17 mouse cellular contexts compared by ENCODE assay signal in the genomic region with DNA sequence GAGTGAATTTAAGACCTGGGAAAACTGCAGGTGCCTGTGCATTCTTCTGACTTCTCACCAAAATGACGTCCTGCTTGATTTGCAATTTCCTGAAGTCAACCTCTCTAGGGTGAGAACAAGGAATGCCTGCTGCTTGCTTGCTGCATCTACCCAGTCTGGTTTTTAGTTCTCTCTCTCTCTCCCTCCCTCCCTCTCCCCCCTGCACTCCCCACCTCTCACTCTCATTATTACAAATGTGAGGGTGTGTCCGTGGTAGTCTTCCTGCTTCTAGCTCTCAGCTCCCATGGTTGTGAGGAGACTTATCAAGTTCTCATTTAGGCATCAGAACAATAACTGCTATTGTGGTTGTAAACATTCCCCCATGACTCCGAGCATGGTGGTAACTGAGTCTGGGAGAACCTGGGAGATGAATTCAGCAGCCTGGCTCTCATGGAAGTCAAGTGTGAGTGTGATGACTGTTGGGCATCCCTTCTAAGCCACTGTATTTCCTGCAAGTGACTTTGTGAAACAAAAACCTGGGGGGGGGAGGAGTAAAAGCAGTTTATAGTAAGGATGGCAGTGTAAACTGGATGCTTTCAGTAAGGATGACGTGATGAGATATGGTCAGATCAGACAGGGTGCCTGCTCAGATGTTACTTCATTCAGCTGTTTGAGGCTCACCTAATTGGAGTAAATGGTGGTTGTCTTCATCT.
"Had no signal": no experiment of that assay in that cellular context is flagged by ENCODE, and none has a peak within 500 bp of the region (broad histone marks: within the 10 kb centered on the region; RNA-seq: fewer than 3 reads in every experiment).

No protein-coding gene starts in this region.

- DNase-seq: kidney, adult 8-10 months; kidney, postnatal 25 days; layer of hippocampus, adult 9-11 months; layer of hippocampus, postnatal 36 days; lung, embryonic 14.5 days; lung, postnatal 10 days; retina, postnatal 1 day; right cerebral cortex, postnatal 4 days; spleen, adult 18-20 months; thymus, postnatal 36 days had no signal

- H3K4me3 ChIP-seq: limb, embryonic 15.5 days; liver, embryonic 12.5 days; midbrain, embryonic 13.5 days; myocyte; neural tube, embryonic 13.5 days had no signal

- H3K36me3 ChIP-seq: limb, embryonic 15.5 days; midbrain, embryonic 13.5 days; neural tube, embryonic 13.5 days had no signal

- ATAC-seq: intestine, embryonic 16.5 days; liver, embryonic 12.5 days; midbrain, embryonic 13.5 days had no signal

- H3K27me3 ChIP-seq: limb, embryonic 15.5 days; liver, embryonic 12.5 days; midbrain, embryonic 13.5 days; neural tube, embryonic 13.5 days had no signal

- H3K9ac ChIP-seq: limb, embryonic 15.5 days; liver, embryonic 12.5 days; lung, embryonic 14.5 days; midbrain, embryonic 13.5 days; neural tube, embryonic 13.5 days had no signal

- H3K9me3 ChIP-seq: limb, embryonic 15.5 days; liver, embryonic 12.5 days; midbrain, embryonic 13.5 days; neural tube, embryonic 13.5 days had no signal

- H3K27ac ChIP-seq: limb, embryonic 15.5 days; liver, embryonic 12.5 days; macrophage; midbrain, embryonic 13.5 days; neural tube, embryonic 13.5 days had no signal

- H3K4me2 ChIP-seq: limb, embryonic 15.5 days; liver, embryonic 12.5 days; lung, embryonic 14.5 days; midbrain, embryonic 13.5 days; neural tube, embryonic 13.5 days had no signal
